Mouse (Mus musculus): ENCODE data around the gene Gde1.

DNA sequence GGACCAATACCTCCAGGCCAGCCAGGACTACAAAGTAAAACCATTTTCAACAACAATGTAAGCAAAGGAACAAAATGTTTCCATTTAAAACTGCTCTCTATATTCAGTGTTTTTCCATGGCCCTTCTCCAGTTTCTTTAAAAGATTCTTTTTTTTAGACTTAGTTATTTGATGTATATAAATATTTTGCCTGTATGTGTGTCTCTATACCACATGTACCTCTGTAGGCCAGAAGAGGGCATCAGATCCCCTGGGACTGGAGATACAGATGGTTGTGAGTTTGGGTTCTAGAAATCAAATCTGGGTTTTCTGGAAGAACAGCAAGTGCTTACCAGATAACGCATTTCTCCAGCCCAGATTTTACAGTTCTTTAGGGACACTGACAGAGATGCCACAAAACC is 33.2 kb upstream of the Gde1 start:
- TF ChIP-seq POLR2A (IDR thresholded peaks at IDR 0.05; ENCODE audit: low read depth, low read length) (no peak), MAX (IDR thresholded peaks at IDR 0.05; ENCODE audit: low read length) (no peak), EP300 (IDR thresholded peaks at IDR 0.05; ENCODE audit: low read length) (no peak)

Data from CH12.LX (cell line).